Mouse (Mus musculus) hindbrain, embryonic 12.5 days (tissue): ENCODE results near the gene Mrpl28. TPM values are rescaled to one million over a fixed set of nuclear protein-coding genes. Genes with fewer than 3 reads are reported as not detected.
"Not testable (repeated sequence)": the region's sequence is repeated elsewhere in the genome, so short reads cannot be mapped to it uniquely, and the experiment has no call there.

Experiments used
- ATAC-seq: fragments of 200-750 bp; cut with Nextera tagmentation; 2 replicates; pipeline ENCODE4 v1.8.0; 2017; ENCODE audit warnings: moderate TSS enrichment; ENCODE audit not compliant: low FRiP score
- H3K27ac ChIP-seq: fragments of 300-500 bp; sonication (generic); 2 replicates; pipeline ENCODE4 v1.5.1; 2016; ENCODE audit warnings: mild to moderate bottlenecking
- H3K27me3 ChIP-seq: fragments of 300-500 bp; sonication (generic); 2 replicates; pipeline ENCODE4 v1.6.1; 2016; ENCODE audit warnings: mild to moderate bottlenecking
- H3K36me3 ChIP-seq: fragments of 300-500 bp; sonication (generic); 2 replicates; pipeline ENCODE4 v1.6.1; 2016; ENCODE audit warnings: mild to moderate bottlenecking
- H3K4me1 ChIP-seq: fragments of 300-500 bp; sonication (generic); 2 replicates; pipeline ENCODE4 v1.6.1; 2016
- H3K4me2 ChIP-seq: fragments of 300-500 bp; sonication (generic); replicated peaks from 2 replicates; pipeline ENCODE4 v1.6.1; 2016; ENCODE audit warnings: mild to moderate bottlenecking
- H3K4me3 ChIP-seq: fragments of 300-500 bp; sonication (generic); 2 replicates; pipeline ENCODE4 v1.5.1; 2016; ENCODE audit warnings: mild to moderate bottlenecking
- H3K9ac ChIP-seq: fragments of 300-500 bp; sonication (generic); 2 replicates; pipeline ENCODE4 v1.6.1; 2016; ENCODE audit warnings: mild to moderate bottlenecking, moderate library complexity
- H3K9me3 ChIP-seq: fragments of 300-500 bp; sonication (generic); replicated peaks from 2 replicates; pipeline ENCODE4 v1.6.1; 2016; ENCODE audit warnings: mild to moderate bottlenecking
- WGBS: fragments of 180-500 bp; shearing (Covaris S2); methylation state at CpG from one replicate; pipeline ENCODE4 v1.1.7; 2016; 5-methylcytosine and 5-hydroxymethylcytosine counted together
- polyA plus RNA-seq: library from polyadenylated mRNA; unstranded; fragments of >200 nt; fragmentation: Nextera tagmentation; extraction: Ambion mirVana; gene quantifications from 2 replicates; pipeline ENCODE4 v1.2.1, GENCODE M21; 2016

The Mrpl28 gene
- polyA plus RNA-seq, 1 experiment from 2014 or later = 184 TPM

DNA sequence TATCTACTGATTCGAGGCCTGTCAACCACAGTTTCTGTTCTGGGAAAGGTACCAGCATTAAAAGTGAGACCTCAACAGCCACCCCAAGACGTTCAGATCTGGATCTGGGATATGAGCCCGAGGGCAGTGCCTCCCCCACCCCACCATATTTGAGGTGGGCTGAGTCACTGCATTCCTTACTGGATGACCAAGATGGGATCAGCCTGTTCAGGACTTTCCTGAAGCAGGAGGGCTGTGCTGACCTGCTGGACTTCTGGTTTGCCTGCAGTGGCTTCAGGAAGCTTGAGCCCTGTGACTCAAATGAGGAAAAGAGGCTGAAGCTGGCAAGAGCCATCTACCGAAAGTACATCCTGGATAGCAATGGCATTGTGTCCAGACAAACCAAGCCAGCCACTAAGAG lies 19.5 kb downstream of the Mrpl28 start:
- no peak overlapping the region for H3K27ac ChIP-seq
- 92% methylated on average over 4 of the region's 4 CpGs for WGBS
- H3K36me3 ChIP-seq = peaks cover 49% of the 10 kb centered on the region
- ATAC-seq = no peak
- peaks cover 17% of the 10 kb centered on the region for H3K4me1 ChIP-seq
- H3K27me3 ChIP-seq = no peaks in the 10 kb centered on the region
- no peak overlapping the region for H3K9ac ChIP-seq
- no peak overlapping the region for H3K4me3 ChIP-seq
- no peak overlapping the region for H3K4me2 ChIP-seq
- no peaks in the 10 kb centered on the region for H3K9me3 ChIP-seq

DNA sequence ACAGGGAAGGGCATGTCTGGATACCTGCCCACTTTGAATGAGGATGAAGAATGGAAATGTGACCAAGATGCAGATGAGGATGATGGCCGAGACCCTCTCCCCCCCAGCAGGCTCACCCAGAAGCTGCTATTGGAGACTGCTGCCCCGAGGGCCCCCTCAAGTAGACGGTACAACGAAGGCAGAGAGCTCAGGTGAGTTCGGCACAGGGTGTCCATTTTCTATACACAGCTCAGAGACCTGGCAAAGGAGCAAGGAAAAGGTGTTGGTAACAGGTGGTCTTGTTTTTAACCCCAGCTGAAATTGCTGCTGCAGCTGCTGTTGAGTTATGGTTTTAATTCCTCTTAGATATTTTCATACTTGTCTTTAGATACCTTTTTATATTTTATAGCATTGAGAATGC lies 20.1 kb downstream of the Mrpl28 start:
- H3K36me3 ChIP-seq = peaks cover 55% of the 10 kb centered on the region
- WGBS = 94% methylated on average over 5 of the region's 5 CpGs
- no peak for ATAC-seq

DNA sequence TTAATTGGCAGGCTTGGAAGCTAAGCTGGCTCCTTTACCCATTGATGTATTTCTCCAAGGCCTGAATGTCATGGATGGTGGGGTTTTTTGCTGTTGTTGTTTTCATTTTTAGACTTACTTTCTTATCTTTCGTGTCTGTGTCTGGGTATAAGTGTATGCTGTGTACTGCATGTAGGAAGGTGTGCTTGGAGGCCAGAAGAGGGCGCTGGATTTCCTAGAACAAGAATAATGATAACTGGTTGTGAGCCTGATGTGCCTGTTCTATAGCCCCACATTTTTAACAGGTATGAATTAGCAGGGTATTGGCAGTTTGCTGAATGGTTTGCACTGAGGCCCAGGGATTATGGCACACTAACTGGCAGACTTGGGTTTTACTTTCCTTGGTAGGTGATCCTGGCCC lies 25.8 kb downstream of the Mrpl28 start:
- Histone ChIP-seq H3K36me3 (peaks cover 74% of the 10 kb centered on the region), H3K9ac (no peak overlapping the region), H3K27ac (no peak overlapping the region), H3K4me3 (no peak overlapping the region), H3K9me3 (no peaks in the 10 kb centered on the region), H3K4me2 (no peak overlapping the region), H3K4me1 (no peaks in the 10 kb centered on the region), H3K27me3 (no peaks in the 10 kb centered on the region)
- 83% methylated on average over 2 of the region's 2 CpGs for WGBS
- no peak for ATAC-seq

More for the DNA sequence above, 20.1 kb downstream of the Mrpl28 start:
- H3K9ac ChIP-seq = no peak overlapping the region
- H3K4me1 ChIP-seq = peaks cover 14% of the 10 kb centered on the region
- H3K27ac ChIP-seq = no peak overlapping the region
- no peaks in the 10 kb centered on the region for H3K9me3 ChIP-seq
- H3K4me3 ChIP-seq = no peak overlapping the region
- H3K27me3 ChIP-seq = no peaks in the 10 kb centered on the region
- H3K4me2 ChIP-seq = no peak overlapping the region

DNA sequence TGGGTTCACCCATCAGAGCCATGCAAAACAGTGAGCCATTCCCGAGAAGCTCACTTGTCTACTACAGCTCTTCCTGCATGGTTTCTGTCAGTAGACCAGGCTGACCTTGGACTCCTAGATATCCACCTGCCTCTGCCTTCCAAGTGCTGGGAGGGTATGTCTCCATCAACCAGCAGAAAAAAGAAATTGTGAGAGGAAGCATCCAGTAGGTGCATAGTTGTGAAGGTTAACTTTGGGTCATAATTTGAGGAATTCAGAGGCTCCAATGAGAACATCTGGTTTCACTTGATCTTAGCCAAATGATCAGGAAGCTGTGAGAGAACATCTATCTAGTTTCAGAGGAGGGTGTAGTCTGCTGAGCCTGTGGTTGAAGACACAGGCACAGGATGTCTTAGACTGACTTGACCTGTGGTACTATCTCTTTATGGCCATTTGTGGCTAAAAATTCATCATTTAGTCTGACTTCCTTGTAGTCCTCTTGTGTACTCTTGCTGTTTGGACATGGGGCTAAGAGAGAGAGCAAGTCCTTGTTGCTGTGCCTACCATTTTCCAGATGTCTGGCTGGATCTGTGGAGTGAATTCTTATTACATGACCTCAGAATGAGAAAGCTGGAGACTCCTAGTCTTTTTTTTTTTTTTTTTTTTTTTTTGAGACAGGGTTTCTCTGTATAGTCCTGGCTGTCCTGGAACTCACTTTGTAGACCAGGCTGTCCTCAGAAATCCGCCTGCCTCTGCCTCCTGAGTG lies 28.8 kb downstream of the Mrpl28 start:
- Histone ChIP-seq H3K27me3 (no peaks in the 10 kb centered on the region), H3K9ac (no peak overlapping the region), H3K4me3 (no peak overlapping the region), H3K36me3 (peaks cover 58% of the 10 kb centered on the region), H3K9me3 (no peaks in the 10 kb centered on the region), H3K4me2 (no peak overlapping the region), H3K4me1 (no peaks in the 10 kb centered on the region), H3K27ac (no peak overlapping the region)
- 100% methylated on average over 2 of the region's 2 CpGs for WGBS
- ATAC-seq = no peak

DNA sequence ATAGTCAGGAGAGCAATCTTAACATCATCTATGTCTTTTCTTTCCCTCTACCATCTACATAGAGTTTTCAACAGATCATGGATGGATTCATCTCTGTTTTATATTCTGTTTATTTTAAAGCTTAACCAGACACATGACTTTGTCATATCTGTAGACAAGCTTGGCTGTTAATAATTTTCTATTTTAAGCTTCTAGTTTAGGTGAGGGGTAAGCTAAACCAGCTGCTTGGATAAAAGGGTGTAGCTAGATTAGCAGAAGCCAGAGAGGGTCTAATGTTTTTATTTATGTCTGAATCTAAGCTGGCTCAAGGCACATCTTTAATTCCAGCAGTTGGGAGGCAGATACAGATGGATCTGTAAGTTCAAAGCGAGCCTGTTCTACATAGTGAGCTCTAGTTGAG lies 39.4 kb downstream of the Mrpl28 start:
- no peak for ATAC-seq
- H3K4me3 ChIP-seq = no peak overlapping the region
- H3K4me2 ChIP-seq = no peak overlapping the region
- no peaks in the 10 kb centered on the region for H3K4me1 ChIP-seq
- no peaks in the 10 kb centered on the region for H3K27me3 ChIP-seq
- H3K9ac ChIP-seq = no peak overlapping the region
- no peaks in the 10 kb centered on the region for H3K9me3 ChIP-seq
- H3K36me3 ChIP-seq = no peaks in the 10 kb centered on the region
- 96% methylated on average over 1 of the region's 1 CpGs for WGBS
- H3K27ac ChIP-seq = no peak overlapping the region

DNA sequence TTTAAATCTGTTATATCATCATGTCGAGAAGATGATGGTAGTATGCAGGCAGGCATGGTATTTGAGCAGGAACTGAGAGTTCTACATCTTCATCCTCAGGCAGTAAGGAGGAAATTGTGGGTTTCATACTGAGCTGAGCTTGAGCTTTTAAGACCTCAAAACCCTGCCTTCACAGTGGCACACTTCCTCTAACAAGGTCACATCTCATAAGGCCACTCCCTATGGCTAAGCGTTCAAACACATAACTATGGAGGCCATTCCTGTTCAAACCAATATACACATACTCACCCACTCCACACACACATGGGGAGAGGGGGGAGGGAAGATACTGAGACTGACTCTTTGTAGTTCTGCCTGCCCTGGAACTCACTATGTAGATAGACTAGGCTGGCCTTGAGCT lies 44.7 kb downstream of the Mrpl28 start:
- H3K4me1 ChIP-seq = no peaks in the 10 kb centered on the region
- no peak overlapping the region for H3K9ac ChIP-seq
- no peaks in the 10 kb centered on the region for H3K27me3 ChIP-seq
- no peak overlapping the region for H3K4me3 ChIP-seq
- H3K9me3 ChIP-seq = no peaks in the 10 kb centered on the region
- H3K36me3 ChIP-seq = no peaks in the 10 kb centered on the region
- no peak overlapping the region for H3K27ac ChIP-seq
- H3K4me2 ChIP-seq = no peak overlapping the region
- no peak for ATAC-seq
- WGBS = 90% methylated on average over 2 of the region's 2 CpGs

DNA sequence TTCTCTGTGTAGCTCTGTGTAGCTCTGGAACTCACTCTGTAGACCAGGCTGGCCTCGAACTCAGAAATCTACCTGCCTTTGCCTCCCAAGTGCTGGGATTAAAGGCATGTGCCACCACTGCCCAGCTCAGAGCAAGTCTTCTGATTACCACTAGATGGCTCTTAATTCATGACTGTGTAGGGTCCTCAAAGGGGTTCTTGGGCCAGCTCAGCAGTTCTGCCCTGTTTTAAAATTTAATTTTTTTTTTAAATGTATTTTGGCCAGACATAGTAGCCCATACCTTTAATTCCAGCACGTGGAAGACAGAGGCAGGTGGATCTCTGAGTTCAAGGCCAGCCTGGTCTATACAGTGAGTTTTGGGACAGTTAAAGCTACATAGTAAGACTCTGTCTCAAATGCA lies 51.9 kb downstream of the Mrpl28 start:
- not testable (repeated sequence) for H3K27me3 ChIP-seq, H3K9me3 ChIP-seq, H3K4me2 ChIP-seq, H3K4me1 ChIP-seq, ATAC-seq, H3K9ac ChIP-seq, H3K27ac ChIP-seq, H3K4me3 ChIP-seq
- 94% methylated on average over 2 of the region's 2 CpGs for WGBS
- peaks cover 36% of the 10 kb centered on the region for H3K36me3 ChIP-seq

Other genes starting within 250 kb of the Mrpl28 start
- gene Mettl26, start 248.4 kb upstream of the Mrpl28 start, polyA plus RNA-seq = 48.7 and 53.2 TPM in 2 replicates
- 0.29 and 0.90 TPM in 2 replicates for gene Wfikkn1, start 242.6 kb upstream of the Mrpl28 start, polyA plus RNA-seq
- 42.1 and 43.6 TPM in 2 replicates for gene Rab40c, start 203.8 kb upstream of the Mrpl28 start, polyA plus RNA-seq
- gene Pigq, start 178.6 kb upstream of the Mrpl28 start, polyA plus RNA-seq = 53.6 and 57.5 TPM in 2 replicates
- 0.27 TPM in 1 of 2 replicates, not detected in the other for gene Nhlrc4, start 178.5 kb upstream of the Mrpl28 start, polyA plus RNA-seq
- 0.17 and 0.18 TPM in 2 replicates for gene A930017K11Rik, start 170.9 kb upstream of the Mrpl28 start, polyA plus RNA-seq
- gene Capn15, start 137.7 kb upstream of the Mrpl28 start, polyA plus RNA-seq = 32.5 and 32.6 TPM in 2 replicates
- 37.1 and 42.8 TPM in 2 replicates for gene Rab11fip3, start 53.9 kb upstream of the Mrpl28 start, polyA plus RNA-seq
- 33.1 and 33.8 TPM in 2 replicates for gene Decr2, start 33.2 kb upstream of the Mrpl28 start, polyA plus RNA-seq
- 50.4 and 52.9 TPM in 2 replicates for gene Nme4, start 27.9 kb upstream of the Mrpl28 start, polyA plus RNA-seq
- 2.9 and 3.0 TPM in 2 replicates for gene Tmem8, start 10.2 kb upstream of the Mrpl28 start, polyA plus RNA-seq
- gene Axin1, start 15.2 kb downstream of the Mrpl28 start, polyA plus RNA-seq = 17.7 and 19.4 TPM in 2 replicates
- gene Pdia2, start 75.6 kb downstream of the Mrpl28 start, polyA plus RNA-seq = 0.23 and 0.32 TPM in 2 replicates
- 4.3 and 4.6 TPM in 2 replicates for gene Rgs11, start 79.5 kb downstream of the Mrpl28 start, polyA plus RNA-seq
- 19.4 and 22.2 TPM in 2 replicates for gene Arhgdig, start 84.3 kb downstream of the Mrpl28 start, polyA plus RNA-seq
- gene Fam234a, start 120.7 kb downstream of the Mrpl28 start, polyA plus RNA-seq = 34.5 and 37.9 TPM in 2 replicates
- 138 and 140 TPM in 2 replicates for gene Luc7l, start 129.4 kb downstream of the Mrpl28 start, polyA plus RNA-seq